Mouse (Mus musculus) frontal cortex, postnatal 25 days (tissue): ENCODE data around the gene H2-Eb2.

Experiments used
- DNase-seq, 2 experiments: peaks; one replicate each; pipeline ENCODE4 v3.0.0; 2022; ENCODE audit warnings: low spot score in 2 of 2

Gene H2-Eb2

DNA sequence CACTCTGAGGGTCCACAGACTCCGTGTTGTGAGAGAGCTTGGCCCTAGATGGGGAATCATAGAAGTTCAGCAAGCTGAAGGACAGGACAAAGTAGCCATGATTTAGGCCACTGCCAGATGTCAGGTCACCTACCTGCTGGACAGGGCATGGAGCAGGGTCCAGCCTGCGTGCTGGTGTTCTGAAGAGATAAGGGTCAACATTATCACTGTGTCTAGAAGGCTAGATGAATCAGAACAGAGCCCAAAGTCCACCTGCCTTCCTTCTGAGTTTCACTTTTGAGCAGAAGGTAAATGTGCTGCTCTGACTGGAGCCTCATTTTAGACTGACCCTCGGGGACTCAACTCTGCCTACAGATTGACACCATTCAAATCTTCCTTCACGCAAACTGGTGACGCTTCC is 29.1 kb downstream of the H2-Eb2 start, which contains the start of gene Btnl2:
Gene Btnl2 (plus strand): TSS at position 284 of the 400 bp plus-strand sequence.
- DNase-seq = no peak

DNA sequence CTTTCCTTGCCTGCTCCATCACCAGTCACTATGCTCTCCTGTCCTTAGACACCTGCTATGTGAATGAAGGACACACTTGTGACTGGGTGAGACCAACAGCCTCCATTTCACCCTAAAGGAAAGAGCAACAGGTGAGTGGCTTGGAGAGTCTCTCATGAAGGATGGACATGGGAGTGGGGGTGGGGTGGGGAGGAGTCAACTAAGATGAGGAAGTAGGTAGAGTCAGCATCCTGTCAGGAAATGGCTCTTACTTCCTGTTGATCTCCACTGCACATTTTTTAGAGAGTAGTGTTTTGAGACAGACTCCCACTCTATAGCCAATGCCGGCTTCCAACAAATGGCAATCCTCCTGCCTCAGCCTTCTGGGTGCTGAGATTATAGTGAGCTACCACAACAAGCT is 29.5 kb downstream of the H2-Eb2 start:
- no peak for DNase-seq

DNA sequence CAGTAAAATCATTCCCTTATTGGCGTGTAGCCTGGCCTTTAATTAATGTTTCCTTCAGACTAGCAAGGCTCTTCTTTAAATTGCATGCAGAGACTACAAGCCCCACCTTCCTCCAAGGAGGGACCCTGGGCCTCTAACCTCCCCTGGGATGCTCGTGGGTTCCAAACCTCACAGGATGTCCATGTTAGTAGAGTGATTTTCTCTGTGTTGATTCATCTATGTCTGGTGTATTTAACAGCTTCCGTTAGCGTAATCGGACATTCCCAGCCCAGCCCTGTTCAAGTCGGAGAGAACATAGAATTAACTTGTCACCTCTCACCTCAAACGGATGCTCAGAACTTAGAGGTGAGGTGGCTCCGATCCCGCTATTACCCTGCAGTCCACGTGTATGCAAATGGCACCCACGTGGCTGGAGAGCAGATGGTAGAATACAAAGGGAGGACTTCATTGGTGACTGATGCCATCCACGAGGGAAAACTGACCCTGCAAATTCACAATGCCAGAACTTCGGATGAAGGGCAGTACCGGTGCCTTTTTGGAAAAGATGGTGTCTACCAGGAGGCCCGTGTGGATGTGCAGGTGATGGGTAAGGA is 37.6 kb downstream of the H2-Eb2 start:
- DNase-seq = no peak

DNA sequence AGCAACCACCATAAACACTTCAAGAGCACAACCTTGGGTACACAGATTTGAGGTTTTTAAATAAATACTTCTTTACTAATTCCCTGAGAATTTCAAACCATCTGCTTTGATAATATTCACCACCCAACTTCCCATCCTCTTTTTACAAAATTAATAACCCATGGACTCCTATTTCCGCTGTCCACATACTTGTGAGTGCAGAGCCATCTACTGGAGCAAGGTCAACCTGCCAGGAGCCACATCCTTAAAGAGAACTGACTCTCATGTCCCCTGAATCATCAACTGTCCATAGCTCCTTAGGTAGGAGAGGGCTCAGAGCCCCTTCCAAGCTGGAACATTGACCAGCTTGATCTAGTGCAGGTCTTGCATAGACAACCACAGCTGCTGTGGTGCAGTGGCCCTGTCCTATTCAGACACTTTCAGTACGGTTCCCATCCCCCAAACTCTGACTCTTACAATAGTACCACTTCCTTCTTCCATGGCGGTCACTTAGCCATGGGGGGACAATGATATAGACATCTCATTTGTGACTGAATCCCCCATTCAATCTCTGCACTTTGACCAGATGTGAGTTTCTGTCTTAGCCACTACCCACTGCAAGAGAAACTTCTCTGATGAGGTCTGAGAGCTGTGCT is 38.3 kb downstream of the H2-Eb2 start:
- no peak for DNase-seq

DNA sequence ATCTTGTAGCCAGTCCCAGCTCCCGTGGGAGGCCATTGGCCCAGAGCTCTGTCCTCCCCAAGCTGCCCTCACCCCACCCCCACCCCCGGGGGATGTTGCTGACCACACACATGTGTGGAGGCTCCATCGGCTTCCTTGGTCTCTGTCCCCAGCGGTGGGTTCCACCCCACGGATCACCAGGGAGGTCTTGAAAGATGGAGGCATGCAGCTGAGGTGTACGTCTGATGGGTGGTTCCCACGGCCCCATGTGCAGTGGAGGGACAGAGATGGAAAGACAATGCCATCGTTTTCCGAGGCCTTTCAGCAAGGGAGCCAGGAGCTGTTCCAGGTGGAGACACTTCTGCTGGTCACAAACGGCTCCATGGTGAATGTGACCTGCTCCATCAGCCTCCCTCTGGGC is 39.6 kb downstream of the H2-Eb2 start:
- no peak for DNase-seq

DNA sequence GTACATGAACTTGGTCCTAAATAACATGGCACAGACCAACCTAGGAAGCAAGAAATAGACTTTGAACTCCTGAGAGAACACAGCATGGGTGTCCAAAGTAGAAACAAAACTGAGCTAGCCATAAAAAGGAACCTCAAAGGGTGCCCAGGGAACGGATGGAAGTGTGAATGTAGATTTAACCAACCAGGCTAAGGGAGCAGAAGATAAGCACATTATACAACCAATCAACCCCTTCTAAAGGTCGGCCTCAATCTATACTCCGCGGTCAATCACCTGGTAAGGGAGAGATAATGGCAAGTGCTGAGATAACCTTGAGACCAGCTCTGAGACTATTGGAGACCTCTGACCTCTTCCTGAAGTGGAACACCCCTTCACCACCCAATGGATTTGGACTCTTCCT is 45.1 kb downstream of the H2-Eb2 start:
- no peak for DNase-seq

DNA sequence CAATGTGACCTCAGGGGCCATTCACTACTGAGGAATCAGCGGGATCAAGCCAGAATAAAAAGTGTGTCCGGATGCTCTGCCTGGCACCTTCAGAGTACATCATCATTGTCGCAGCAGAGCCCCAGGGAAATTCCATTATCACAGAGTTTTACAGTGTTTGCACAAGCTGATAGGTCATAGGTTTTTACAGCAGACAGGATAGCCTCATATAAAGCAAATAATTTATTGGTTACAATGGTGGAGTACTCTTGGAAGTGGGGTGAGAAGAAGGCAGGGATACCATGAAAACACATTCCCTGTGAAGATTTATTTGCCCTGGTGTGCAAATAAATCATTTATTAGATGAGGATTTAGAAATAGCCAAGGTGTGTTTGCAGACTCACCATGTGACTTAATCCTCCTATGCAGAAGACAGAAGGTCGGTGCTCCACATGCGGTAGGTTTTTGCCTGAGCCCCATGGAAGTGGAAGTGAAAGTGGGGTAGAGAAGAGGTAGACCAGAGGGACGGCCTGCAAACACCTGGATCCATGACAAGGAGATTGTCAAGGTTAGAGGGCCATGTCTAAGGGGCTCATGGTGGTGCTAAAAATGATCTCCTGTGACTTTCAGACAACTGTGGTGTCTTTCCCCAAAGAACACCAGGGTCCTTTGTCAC is 47.7 kb downstream of the H2-Eb2 start:
- no peak for DNase-seq

DNA sequence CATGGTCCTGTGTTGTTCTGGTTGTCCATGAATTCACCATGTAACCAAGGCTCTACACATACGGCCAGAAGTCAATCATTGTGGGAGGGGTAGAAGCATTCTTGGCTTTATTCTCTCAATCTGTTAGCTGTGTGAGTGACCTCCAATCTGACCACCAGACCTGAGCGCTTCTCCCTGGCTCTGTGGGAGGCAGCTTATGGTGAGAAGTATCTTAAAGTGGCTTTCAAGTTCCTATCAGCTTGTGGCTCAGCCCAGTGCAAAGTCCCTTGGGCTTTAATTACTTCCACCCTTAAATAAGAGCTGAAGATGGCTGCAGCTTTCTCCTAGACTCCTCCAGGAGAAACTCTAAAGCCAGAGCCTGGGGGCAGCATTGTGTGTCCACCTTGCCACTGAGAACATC is 51.4 kb downstream of the H2-Eb2 start, which contains the start of gene Btnl1:
Gene Btnl1 (plus strand): TSS at position 286 of the 400 bp plus-strand sequence.
- no peak for DNase-seq

DNA sequence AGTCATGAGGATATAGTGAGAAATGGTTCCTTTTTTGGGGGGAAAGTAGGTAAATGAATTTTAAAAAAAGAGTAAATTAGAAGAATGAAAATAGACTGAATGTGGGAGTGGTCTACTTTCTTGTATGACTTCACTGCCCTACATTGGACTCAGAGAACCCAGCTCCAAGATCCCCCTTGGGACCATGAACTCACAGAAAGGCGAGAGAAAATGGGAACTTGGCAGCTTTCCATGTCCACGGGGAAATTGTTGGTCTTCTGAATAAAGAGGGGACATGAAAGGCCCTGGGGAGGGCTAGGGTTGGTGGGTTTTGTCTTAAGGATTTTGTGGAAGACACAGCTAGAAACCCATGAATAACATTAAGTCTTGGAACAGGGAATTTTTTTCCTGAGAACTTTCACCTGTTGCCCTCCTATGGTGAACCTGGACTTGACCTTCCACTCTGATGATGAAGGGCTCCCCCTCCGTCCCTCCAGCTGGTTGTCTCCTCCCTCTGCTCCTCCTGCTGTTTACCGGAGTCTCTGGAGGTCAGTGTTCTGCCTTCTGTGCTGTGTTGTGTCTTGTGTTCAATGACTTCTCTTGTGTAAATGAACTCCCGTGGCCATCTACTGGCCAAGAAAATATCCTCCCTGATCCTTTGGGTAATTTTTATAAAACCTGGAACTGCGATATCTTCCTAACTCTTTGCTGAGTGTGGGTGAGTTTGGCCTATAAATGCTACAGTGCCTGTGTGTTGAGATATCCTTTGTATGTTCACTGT is 52.2 kb downstream of the H2-Eb2 start:
- no peak for DNase-seq

DNA sequence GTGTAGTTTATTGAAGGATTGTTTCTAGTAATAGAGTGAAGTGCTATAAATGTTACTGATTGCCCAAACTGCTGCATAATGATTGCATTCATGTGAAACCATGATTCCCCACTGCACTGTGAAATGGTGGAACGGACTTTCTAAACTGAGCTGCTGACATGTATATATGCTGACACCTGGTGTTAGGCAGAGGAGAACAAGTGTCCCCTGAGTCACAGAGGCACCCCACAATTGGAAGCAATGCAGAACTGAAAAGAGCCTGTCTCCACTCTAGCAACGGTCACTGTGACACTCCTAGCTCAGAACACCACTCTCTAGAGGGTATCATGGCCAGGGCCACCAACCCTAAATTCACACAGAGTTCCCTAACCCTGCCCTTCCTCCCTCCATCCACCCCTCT is 53.3 kb downstream of the H2-Eb2 start:
- DNase-seq = no peak

DNA sequence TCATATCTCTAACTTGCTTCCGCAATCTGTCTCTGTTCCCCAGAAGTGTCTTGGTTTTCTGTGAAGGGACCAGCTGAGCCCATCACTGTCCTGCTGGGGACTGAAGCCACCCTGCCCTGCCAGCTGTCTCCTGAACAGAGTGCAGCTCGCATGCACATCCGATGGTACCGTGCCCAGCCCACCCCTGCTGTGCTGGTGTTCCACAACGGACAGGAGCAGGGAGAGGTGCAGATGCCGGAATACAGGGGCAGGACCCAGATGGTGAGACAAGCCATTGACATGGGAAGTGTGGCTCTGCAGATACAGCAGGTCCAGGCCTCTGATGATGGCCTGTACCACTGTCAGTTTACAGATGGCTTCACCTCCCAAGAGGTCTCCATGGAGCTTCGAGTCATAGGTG is 54.0 kb downstream of the H2-Eb2 start:
- DNase-seq = no peak

DNA sequence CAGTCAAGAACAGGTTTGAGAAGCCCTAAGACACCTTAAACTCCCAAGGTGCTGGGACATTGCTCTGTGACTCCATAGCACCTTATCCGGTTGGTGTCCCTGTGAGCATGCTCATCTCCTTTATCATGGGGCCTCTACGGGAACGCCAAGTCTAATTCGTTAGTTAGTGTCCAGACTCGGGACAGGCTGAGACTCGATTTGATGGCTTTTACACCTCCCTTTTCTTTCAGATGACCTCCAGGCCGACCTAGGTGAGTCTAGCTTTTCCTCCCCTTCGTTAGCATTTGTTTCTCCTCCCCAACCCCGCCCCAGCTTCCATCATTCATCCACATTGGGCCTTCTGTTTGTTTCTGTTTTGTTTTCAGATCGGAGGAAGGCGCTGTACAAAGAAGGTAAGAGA is 56.4 kb downstream of the H2-Eb2 start:
- DNase-seq = no peak

DNA sequence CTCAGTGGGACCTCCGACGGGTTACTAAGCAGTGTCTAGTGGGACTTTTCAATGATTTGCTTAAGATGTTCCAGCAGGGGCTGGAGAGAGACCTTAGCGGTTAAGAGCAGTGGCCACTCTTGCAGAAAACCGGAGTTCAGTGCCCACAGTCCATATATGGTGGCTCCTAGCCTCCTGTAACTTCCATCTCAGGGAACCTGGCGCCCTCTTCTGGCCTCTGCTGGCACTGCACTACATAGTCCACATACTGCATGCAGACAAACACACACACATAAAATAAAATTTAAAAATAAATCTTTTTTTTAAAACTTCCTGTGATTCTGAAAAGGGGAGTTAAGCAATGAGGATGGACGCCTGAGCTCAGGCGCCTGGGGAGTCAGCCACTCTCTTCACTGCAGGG is 57.7 kb downstream of the H2-Eb2 start:
- no peak for DNase-seq

DNA sequence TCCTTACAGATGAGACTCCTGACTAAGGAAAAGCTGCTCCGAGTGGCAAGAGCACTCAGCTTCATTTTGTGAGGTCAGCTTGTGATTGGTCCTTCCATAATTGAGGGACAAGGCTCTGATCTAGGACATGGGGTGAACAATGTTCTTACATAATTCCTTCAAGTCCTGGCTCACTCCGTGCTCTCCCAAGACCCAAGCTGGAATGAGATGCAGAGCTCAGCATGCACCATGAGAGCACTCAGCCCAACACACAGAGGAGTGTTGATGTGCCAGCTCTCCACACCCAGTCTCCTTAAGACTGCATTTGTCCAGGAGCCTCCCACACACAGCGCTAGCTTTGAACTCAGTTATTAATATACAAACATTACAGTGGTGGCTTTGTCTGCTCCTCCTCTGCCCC is 59.2 kb downstream of the H2-Eb2 start:
- DNase-seq = no peak

DNA sequence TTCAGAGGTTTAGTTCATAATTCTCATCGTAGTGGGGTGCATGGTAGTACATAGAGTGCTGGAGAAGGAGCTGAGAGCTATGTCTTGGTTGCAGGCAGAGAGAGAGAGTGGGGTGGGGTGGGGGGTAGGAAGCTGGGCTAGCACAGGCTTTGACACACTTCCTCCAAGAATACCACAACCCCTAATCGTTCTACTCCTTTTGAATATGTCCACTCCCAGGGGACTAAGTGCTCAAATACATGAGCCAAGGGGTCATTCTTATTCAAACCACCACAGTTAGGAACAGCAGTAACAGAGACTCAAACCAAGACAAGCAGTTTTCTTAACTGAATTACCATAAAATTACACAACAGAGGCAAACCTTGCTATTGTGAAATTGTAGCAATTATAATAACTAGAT is 61.2 kb downstream of the H2-Eb2 start:
- DNase-seq = no peak

DNA sequence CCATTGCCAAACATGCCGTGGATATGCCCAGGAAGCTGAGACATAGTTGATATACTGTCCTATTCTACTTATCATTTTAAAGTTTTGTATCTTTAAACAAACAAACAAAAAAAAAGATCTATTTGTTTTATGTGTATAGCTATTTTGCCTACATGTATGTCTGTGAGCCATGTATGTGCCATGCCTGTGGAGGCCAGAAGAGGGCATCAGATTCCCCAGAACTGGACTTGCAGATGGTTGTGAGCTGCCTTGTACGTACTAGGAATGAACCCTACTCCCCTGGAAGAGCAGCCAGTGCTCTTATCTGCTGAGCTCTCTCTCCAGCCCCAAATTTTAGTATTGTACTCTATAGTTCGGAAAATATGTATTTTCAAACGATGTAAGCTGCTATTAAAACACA is 63.0 kb downstream of the H2-Eb2 start:
- no peak for DNase-seq
